Mouse (Mus musculus) CD4-positive, CD25-positive, alpha-beta regulatory T cell, adult 4 months (primary cell): Measurements from ENCODE around the gene Ubxn4. TPM values are rescaled to one million over a fixed set of nuclear protein-coding genes. Genes with fewer than 3 reads are reported as not detected.
"Not testable (repeated sequence)": the region's sequence is repeated elsewhere in the genome, so short reads cannot be mapped to it uniquely, and the experiment has no call there.

ENCODE experiments used
- ATAC-seq: one replicate; pipeline ENCODE4 v1.8.0; 2017
- polyA plus RNA-seq, 2 experiments: library from polyadenylated mRNA; unstranded; fragments of 100-300 nt; shearing (Covaris generic); gene quantifications; one replicate each; pipeline ENCODE4 v1.2.1; 2017

Ubxn4 gene
- polyA plus RNA-seq, 2 experiments from 2014 or later = 41.5 to 59.1 TPM

DNA sequence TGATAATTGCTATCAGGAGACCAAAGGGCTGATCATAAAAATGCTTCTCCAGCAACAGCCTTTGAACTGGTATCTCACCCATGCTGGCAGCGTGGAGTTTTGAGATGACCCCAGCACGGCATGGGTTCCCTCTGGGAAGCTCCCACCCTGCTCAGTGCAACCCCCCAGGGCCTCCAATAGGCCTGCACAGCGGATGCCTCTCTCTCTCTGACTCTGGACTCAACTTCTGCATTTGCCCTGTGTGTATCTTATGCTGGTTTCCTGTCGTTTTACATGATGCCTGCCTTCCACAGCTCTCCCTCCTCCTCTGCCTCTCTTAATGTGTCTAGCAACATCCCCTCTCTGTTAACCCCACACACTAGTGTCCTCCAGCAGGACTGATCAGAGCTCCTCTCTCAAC is 70.9 kb downstream of the Ubxn4 start:
- no peak for ATAC-seq

DNA sequence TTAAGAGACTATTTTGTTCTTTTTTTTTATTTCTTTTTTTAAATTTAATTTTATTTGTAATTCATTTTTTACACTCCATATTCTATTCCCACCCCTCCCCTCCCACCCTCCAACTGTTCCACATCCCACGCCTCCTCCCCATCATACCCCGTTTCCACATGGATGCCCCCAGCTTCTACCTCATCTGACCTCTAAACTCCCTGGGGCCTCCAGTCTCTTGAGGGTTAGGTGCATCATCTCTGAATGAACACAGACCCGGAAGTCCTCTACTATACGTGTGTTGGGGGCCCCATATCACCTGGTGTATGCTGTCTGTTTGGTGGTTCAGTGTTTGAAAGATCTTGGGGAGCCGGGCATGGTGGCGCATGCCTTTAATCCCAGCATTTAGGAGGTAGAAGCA is 75.5 kb downstream of the Ubxn4 start:
- ATAC-seq = not testable (repeated sequence)

DNA sequence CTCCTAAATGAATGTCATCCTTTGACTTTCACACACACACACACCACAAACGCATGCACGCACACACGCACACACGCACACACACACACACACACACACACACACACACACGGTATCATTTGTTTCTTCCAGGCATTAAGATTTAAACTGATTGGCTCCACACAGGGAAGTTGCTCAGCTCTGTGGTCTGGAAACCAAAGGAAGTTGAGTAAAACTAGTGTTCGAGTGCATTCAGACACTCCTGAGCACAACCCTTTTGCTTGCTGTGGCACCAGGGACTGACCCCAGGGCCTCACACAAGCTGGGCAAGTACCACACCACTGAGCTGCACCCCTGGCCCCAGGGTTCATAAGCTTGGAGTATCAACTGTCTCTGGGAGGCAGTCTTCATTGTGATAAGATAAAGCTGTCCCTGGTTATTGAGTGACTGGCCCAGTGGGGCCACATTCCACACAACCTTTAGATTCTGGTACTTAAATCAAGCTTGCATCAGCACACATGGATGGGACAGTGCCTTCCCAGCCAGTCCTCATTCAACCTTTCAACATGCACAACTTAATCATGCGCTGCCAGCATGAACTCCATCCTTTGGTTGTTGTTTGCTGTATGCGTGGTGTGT is 79.4 kb downstream of the Ubxn4 start:
- no peak for ATAC-seq

DNA sequence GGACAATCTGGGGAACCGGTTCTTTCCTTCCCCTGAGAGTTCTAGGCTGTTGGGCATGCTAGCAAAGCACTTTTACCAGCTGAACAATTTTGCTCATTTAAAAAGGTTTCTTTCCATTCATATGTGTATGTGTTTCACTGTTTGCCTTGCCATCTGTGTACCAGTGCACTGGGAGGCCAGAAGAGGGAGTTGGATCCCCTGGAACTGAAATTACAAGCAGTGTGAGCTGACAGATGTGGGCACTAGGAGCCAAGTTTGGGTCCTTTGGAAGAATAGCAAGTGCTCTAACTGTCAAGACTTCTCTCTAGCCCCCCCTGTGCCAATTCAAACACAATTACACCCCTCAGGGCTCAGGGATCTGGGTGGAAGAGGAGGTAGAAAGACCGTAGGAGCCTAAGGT is 81.0 kb downstream of the Ubxn4 start:
- no peak for ATAC-seq

DNA sequence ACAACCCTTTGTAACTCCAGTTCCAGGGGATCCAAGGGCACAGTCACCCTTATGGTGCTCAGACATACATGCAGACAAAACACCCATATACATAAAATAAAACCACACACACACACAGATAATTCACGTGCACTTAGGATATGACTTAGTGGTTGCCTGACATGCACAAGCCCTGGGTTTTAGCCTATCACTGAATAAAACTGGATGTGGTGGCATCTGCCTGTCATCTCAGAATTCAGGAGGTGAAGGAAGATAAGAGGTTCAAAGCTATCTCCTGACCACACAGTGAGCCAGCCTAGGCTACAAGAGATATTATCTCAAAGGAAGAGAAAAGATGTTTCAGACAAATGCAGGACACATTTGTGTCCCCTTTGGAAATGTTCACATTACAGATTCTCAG is 83.4 kb downstream of the Ubxn4 start:
- ATAC-seq = no peak

DNA sequence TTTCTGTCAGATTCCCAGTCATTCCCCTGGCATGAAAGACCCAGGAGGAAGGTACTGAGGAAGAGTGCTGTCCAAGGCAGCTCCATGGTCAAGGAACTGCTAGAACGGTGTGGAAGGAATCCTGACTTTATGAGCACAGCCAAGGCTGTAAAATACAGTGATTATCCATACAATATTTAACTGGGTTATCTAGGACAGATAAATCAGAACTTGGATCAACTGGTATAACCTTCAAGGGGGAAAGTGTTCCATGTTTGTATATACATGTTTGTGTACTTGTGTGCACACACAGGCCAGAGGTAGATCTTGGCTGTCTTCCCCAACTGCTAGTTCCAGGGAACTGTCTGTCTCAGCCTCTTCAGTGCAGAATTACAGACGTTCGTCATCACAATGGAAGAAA is 84.5 kb downstream of the Ubxn4 start, which contains the start of gene Lct:
Gene Lct (minus strand): TSS at position 101 of the 400 bp plus-strand sequence.
- no peak for ATAC-seq

Other genes with a start within 250 kb of the Ubxn4 start
- gene Zranb3, start 140.9 kb upstream of the Ubxn4 start, polyA plus RNA-seq = 1 to 10 TPM; 1.5 to 3.8 TPM
- gene R3hdm1, start 140.7 kb upstream of the Ubxn4 start, polyA plus RNA-seq = 100 to 1,000 TPM; 121 to 143 TPM
- gene Lct, start 84.4 kb downstream of the Ubxn4 start, polyA plus RNA-seq = under 1 TPM; 0.11 to 0.13 TPM
- 100 to 1,000 TPM in 1 of 2 experiments, 10 to 100 TPM in 1; 95.2 to 114 TPM for gene Mcm6, start 115.7 kb downstream of the Ubxn4 start, polyA plus RNA-seq
- gene Dars, start 173.4 kb downstream of the Ubxn4 start, polyA plus RNA-seq = 100 to 1,000 TPM; 150 to 165 TPM